Mouse (Mus musculus) frontal cortex, postnatal 25 days (tissue): ENCODE measurements at regions not wholly inside any gene's neighbourhood (a gene's known extent, or its start where the extent isn't known, plus 50 kb on each side); places are given as distances from the start of the nearest gene placed in this dataset.

Source experiments
- DNase-seq, 2 experiments: peaks; one replicate each; pipeline ENCODE4 v3.0.0; 2022; ENCODE audit warnings: low spot score in 2 of 2

DNA sequence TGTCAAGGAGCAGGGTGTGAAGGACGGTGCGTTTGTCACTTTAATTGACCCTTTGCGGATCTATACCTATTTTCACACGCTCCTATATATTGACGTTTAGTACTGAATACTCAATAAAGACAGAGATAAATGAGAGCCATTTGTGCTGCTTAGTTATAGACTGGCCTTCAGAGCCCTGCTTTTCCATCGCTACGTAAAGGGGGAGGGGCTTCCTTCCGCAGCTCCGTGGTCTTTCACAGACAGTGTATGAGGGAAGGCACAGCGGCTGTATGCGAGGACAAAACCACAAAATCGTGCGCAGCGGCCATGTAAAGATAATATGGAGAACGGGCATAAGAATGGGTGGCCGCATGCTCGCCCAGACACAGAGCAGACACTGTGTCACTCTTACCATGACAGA lies 58.4 kb upstream of the Pced1b start:
- no peak for DNase-seq

DNA sequence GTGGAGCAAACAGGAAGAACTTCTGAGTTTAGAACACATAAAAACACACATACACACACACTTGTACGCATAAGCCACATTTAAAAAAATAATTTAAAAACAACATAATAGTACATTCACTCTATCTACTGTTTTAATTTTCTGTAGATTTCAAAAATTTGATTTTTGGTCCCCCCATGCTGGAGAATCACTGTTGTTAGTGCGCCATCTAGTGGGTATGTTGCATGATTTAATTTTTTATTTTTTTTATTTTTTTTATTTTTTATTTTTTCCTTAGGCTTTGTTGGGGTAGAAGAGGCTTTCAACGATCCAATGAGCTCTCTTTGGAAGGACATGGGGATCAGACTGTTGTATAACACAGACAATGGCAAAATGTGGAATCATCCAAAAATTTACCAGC lies 59.1 kb upstream of the Pced1b start:
- DNase-seq = no peak

DNA sequence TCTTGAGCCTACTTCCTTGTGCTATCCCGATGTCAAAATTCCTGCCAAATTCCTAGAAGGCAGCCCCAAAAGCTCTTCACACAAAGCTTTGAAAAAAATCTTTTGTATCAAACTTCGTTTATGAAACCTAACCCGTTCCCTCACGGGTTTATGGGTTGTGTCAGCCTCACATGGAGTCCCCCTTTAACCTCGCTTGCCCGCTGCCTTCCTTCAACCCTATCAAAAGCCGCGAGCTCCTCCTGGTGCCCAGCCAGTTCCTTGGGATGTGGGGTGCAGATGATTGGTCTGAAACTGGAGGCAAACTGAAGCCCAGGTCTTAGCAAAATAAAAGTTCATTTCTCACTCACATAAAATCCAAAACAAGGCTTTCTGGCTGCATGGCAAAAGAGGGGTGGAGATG lies 60.9 kb upstream of the Pced1b start:
- DNase-seq = no peak

DNA sequence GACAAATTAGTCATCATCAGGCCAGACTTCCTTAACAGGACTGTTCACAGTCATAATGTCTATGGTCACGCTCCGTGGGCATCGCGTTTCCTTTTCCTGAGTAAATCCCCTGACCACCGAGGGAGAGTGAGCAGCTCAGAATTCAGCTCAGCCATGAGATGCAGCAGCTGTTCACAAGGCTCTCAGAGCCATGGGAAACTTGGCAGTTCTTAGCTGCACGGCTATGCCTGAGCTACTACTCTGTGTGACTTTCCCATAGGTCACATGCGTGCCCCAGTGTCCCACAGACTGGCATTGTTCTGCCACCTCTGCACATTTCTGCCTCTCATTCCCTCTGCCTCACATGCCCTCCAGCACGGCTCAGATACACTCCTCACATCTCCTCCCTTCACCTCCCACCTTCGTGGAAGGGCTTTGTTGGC lies 64.3 kb upstream of the Pced1b start:
- no peak for DNase-seq

DNA sequence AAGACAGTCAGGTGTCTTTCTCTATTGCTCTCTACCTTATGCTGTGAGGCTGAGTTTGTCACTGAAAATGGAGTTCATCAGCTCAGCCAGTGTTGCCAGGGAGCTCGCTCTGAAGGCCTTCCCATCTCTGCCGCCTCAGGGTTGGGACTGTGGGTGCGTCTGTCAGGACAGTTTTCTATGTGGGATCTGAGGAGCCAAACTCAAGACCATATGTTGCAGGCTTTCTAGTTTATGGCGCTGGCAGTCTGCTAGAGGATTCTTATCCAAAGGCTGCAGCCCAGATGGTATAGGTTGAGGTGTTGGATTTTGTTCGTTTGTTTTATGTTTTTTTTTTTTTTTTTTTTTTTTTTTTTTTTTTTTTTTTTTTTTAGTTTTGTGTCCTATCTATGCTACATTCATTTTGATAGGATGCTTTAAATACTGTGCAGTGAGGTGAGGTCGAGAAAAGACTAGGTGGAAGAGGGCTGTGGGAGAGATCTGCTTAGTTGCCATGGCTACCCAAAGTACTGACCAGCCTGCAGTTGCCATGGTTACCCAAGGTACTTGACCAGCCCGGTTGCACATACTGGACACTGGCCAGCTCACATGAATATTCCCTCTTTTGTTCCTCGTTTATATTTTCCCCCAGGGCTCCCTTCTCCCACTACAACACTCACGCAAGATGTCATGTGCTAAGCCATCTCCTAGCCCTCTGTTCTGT lies 65.8 kb upstream of the Pced1b start:
- DNase-seq = no peak

DNA sequence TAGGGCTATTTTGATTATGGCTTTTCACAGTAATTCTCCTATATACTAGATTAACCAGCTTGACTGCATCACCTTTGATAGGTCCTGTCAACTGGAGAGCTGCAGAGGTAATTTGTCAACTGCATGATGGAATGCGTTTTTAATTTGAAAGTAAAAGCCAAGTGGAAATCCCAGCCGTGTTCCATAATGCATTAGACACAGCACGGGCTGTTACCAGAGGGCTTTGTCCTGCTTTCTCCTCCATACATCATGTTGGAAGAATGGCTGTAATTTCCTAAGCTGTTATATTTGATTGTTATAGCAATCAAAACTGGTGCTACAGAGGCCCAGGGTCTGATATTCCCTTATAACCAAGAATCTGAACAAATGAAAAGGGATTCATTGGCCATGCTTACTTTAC lies 68.6 kb upstream of the Pced1b start:
- DNase-seq = no peak

DNA sequence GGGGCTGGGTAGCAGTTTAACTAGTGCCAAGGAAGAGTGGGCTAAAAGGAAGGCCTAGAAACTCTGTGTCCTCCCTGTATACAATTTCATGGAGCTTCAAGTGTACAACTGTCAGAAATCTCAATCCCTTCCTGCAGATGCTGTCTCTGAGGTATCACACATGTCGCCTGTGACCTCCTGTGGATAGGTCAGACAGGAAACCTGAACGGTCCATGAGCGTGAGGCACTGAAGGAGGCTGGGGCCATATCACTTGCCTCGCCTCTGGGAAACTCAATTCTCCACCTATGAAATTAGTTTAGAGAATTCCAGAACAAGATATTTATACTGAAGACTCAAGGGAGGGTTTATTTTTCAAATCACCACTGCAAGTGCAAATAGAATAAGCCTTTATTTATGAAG lies 69.1 kb upstream of the Pced1b start:
- DNase-seq = no peak

DNA sequence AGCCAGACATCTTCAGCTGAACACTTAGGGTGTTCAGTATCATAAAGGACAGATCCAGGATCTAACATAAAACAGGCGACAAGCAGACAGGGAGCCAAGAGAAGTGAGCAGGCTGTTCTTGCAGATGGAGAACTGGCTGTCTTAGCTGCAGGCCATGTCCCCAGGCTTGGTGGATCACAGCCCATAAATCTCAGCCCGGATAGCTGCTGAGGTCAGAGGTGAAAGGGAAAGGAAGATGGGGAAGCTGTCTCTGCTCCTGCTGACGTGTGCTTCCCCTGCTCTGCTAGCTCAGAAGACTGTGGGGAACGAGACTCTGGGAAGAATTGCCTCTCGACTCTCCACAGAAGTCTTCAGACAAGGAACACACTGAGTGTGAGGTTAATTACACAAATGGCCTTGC lies 71.9 kb upstream of the Pced1b start:
- DNase-seq = no peak

DNA sequence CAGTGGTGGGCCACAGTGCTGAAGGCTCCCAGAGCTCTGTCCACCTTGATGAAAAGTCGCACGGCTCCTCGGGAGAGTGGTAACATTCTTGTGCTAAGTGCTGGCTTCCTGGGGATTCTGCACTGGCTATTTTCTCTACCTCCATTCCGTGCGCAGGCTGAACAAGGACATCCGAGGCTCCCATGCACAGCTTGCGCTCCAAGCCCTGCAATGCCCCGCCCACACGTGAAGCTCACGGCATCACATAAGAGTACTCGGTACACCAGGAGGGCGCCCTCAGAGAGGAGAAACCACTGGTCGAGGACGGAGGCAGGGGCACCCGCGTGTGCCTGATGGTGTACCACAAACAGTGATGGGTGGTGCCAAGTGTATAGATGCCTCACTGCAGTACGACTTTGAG lies 73.7 kb upstream of the Pced1b start:
- DNase-seq = no peak

DNA sequence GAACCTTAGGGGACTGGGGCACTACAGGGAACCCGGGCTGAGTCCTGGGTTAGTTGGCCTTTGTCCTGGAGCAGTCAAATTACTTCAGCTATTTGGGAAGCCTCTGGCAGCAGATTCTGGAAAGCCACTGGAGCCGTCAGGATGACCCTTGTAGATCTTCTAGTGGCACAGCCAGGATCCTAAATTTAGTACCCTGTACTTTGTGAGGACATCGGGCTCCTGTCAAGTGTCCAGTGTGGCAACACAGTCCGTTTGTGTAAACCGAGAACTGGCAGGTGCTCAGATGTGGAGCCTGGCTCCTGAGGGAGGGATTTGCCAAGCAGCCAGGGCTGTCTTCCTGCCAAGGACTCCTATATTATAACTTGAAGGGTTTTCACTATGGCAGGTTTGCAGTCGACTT lies 76.8 kb upstream of the Pced1b start:
- DNase-seq = no peak

DNA sequence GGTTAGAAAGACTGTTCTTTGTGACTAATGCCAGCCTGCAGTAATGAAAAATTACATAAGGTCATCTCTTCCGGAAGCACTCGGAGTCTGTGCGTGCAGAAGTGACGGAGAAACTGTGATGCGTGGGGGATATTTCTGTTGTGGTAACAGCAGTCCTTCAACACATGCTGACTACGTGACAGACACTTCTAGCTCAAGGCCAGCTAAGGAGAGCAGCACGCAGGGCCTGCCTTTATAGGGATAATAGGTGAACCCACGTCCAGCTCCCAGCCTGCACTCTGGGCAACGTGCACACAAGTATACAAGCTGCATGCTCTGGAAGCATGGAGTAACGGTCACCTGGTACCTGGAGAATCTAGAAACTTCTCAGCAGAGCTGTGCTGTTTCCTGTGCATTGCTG lies 77.5 kb upstream of the Pced1b start:
- DNase-seq = no peak

DNA sequence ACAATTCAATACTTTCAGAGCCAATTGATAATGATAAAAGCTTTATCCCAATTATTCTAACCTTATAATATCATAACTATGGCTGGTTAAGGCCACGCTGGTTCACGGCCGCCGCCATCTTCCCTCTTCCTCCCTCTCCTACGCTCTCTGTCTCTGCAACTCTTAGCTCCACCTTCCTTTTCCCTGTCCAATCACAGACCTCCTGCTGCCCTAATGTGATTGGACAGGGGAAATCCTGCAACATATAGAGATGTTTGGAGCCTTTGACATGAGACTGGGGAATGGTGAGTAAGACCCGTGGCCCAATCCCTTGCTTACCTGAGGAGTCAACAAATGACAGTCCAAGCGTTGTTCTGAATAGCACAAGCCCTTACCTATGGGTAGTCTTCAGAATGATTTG lies 79.8 kb upstream of the Pced1b start:
- DNase-seq = no peak

DNA sequence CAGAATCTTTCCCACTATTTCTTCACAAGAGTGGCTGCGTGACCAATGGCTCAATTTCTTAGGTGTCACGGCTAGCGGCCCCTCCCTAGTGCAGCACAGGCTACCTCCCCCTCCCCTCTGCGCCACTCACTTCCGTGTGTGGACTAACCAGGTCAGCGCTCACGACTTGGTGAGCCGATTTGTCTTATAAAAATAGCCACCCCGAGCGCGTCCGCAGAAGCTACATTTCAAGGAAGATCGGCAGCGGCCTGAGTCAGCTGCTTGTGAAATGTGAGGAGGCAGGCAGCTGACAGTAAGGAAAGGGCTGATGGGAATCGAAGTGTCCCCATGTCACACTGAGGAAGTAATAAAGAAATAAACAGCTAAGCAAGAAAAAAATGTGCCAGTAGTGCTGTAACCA lies 82.3 kb upstream of the Pced1b start:
- DNase-seq = no peak

DNA sequence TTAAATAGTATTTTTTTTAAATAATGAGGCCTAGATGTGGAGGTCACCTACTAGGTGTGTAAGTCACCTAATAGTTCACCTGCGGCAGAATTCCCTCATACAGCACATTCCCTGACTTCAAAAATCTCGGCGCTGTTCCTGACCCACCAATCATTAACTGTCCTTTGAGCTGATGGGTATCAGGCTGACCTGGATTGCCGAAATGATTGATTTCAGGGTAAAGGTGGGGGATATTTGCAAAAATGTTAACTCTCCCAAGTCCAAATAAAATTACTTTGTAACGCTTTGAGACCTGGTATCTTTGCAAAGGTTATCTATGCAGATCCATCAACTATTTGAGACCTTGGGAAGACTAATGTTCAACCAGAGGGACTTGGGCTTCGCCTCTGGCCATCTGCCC lies 82.9 kb upstream of the Pced1b start:
- no peak for DNase-seq

DNA sequence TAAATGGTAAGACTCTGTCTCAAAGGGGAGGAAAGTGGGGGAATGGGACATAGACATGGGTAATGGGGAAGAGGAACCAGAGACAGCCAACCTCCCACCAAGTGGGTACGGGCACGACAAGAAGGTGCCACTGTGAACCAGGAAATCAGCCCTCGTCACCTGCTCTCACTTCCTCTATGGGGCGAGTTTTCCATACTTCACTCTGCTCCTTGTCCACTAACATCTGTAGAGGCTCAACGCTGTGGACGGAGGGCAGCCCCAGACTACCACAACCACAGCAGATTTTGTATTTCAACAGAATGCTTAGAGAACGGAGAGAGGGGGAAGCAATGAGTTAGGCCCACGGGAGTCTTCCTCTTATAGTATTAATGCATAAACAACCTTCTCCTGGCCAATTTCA lies 83.8 kb upstream of the Pced1b start:
- no peak for DNase-seq

DNA sequence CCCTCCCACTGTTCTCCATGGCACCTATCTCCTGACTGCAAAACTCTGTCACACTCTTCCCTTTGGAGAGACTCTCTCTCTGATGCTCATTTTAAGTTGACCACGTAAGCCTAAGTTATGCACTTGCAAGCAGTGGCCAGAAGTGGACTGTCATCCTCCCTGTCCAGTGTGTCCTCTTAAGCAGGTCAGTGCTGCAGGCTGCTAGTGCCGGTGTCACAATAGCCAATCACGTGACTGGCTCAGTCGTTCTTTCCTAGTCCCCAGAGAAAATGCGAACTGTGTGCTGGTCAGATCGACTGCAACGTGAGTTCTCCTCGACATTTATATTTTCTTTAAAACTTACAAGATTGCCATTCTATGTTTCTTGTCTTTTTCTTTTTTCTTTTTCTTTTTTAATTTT lies 84.6 kb upstream of the Pced1b start:
- DNase-seq = no peak

DNA sequence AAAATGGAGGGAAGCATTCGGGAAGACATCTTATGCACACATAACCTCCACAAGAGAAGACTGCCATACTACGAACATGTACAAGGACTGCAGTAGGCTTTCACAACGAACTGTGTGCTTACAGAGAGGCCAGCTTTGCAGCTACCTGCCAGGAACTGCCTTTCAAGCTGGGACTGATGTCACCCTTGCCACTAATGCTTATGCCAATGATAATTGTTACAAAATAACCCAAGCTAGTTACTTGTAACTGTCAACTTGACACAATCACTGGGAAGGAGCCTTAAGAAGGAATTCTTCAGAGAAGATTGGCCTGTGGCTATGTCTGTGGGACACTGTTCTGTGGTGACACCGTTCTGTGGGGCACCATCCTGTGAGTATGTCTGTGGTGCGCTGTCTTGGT lies 85.4 kb upstream of the Pced1b start:
- DNase-seq = no peak

DNA sequence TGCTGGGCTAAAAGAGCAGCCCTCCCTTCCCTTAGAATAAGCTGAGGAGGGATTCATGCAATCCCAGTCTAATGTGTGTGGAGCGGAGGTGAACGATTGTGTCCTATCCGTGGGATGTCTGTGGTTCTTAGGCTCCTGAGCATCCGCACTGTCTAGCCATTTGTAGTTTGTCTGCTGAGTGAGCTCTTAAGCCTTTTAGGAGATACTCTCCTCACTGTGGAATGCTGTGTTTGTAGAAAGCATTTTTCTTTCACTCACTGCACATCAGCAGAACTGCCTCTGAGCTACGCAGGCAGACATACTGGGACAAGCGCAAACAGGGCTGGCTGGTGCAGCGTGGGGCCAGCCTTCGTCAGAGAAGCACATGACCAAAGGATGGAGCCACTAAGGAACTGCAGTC lies 94.6 kb upstream of the Pced1b start:
- no peak for DNase-seq

DNA sequence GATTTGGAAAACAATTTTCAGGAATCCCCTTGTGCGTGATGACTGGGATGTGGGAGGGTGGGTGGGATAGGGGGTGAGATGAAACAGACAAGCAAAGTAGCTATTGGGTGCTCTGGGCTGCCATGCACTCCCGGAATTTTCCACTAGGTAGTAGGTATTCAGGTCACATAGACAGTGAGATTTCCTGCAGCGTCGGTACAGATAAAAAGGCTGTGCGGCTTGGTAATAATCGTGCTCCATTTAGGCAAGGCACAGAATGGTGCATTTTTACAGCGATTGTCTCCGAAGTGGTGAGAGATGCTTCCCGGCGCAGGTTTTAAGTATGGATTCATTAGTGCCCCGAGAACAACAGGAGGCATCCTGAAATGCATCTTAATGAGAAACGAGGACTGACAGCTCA lies 95.1 kb upstream of the Pced1b start:
- no peak for DNase-seq

DNA sequence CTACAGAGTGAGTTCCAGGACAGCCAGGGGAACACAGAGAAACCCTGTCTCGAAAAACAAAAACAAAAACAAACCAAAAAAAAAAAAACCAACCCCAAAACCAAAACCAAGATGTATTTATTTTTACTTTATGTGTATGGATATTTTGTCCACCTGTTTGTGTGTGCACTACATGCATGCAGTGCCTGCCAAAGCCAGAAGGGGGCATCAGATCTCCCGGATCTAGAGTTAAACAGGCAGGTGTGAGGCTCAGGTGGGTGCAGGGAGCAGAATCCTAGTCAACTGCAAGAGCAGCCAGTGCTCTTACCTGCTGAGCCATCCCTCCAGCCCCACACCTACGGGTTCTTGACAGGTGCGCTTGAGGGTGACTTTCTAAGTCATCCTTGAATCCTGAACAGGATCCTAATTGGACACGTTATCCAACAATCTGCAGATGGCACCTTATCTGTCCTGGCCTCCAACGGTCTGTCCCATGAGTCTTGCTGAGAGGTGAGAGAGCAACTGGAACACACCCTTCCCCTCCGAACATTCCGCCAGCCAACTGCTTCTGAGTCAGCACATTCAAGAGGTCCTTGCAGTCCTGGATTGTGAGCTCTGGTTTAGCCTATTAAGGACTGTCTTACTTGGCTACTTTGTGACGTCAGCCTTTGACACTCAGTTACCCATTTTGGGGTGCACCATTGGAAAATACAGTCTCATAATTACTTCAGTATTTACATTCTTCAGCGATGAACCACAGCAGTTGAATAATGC lies 95.4 kb upstream of the Slc38a4 start:
- no peak for DNase-seq

DNA sequence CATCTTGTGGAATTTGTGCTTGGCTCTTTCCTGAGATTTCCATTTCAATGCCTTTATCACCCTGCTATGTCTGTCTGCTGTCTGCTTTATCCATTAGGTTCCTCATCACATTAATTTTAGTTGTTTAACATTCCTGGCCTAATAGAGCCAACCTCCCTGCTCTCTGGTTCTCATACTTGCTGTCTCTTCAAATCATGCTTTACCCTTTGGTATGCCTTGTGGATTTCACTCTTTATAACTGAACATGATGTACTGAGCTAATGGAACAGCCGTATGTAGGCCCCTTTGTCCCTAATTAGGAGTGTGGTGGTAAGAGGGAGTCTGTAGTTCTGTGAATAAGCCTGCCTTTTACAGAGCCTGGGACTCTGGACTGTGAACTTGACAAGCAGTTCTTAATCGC lies 86.2 kb upstream of the Slc38a4 start:
- DNase-seq = no peak

DNA sequence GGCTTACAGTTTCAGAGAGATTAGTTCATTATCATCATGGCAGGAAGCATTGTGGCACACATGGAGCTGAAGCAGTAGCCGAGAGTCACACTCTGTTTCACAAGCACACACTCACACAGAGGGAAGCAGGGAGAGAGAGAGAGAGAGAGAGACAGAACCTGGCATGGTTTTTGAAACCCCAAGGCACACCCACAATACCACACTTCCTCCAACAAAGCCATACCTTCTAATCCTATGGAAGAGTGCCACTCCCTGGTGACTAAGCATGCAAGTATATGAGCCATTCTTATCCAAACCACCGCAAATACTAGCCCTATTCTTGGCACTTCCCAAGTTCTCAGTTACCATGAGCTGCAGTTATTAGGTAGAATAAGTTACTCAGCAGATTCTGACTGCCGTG lies 82.5 kb upstream of the Slc38a4 start:
- no peak for DNase-seq

DNA sequence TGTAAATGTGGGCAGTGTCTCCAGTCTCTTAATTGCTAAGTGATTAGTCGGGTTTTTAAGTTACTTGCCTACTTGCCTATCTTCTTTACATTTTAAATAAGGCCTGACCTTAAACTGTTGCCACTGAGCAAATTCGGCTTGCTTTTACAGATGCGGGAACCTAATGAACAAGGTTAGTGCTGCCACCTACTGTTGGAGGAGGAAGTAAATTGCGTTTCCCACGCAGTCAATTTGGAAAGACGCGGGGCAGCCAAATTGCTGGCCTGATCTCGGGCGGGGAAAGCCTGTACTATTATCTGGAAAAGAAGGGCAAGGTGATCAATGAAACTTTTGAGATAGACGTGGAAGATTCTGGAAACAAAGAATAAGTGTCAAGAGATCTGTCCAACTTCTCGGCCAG lies 79.5 kb upstream of the Slc38a4 start:
- DNase-seq = peak in 1 of 2 experiments; percentile 31

DNA sequence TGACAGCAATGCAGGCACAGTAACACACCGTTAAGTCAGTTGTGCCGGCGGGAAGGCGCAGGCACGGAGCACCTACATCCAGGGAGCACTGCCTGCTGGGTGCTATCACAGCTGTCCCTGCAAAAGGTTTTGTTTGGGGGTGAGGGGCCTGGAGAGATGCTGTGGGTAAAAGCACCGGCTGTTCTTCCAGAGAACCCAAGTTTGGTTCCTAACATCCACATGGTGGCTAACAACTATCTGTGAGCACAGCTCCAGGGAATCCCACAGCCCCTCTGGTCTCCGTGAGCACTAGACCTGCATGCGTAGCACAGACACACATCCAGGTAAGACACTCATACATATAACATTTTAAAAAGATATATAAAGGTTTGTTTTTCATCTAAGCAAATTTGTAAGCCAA lies 72.0 kb upstream of the Slc38a4 start:
- no peak for DNase-seq
